ENCODE assay signal across 9 mouse cellular contexts in genomic region chr7:89042977-89043376, GRCm38 (mm10).
A peak's percentile ranks its signal among the peaks of the same experiment; 100 is the strongest.
DNase-seq lines count a peak whose midpoint lies in the region.
"Had no signal": no experiment of that assay in that cellular context is flagged by ENCODE, and none has a peak within 500 bp of the region (broad histone marks: within the 10 kb centered on the region; RNA-seq: fewer than 3 reads in every experiment).

No protein-coding gene starts in this region.

- DNase-seq in embryo, embryonic 11 days, result peak; percentile 4
- no peak for DNase-seq in embryo, embryonic 9.5 days (ENCODE audit: extremely low spot score)
- peak; percentile 26 for DNase-seq in kidney, adult 9 months
- no peak for DNase-seq in kidney, adult 11 months
- peak; percentile 15 for DNase-seq in retina, embryonic 14.5 days (ENCODE audit: low spot score)
- no peak for DNase-seq in retina, postnatal 1 day
- DNase-seq in thymus, postnatal 4 days, result no peak
- no peak for DNase-seq in gastrocnemius, postnatal 25 days
- DNase-seq: liver, embryonic 13.5 days had no signal

Comparison
In these comparisons a context has a peak if more than half of its experiments do, and no peak if none do; other contexts are left out.
1. DNase-seq: peak in embryo, embryonic 11 days (single experiment), kidney, adult 9 months (single experiment) and retina, embryonic 14.5 days (single experiment); none in embryo, embryonic 9.5 days (single experiment), kidney, adult 11 months (single experiment), retina, postnatal 1 day (single experiment), thymus, postnatal 4 days (single experiment) and gastrocnemius, postnatal 25 days (single experiment).